Mouse (Mus musculus) neural tube, embryonic 11.5 days (tissue): ENCODE measurements around the gene Gm3278. TPM values are rescaled to one million over a fixed set of nuclear protein-coding genes. Genes with fewer than 3 reads are reported as not detected.
"Not testable (repeated sequence)": the region's sequence is repeated elsewhere in the genome, so short reads cannot be mapped to it uniquely, and the experiment has no call there.

Experiments
- ATAC-seq: fragments of 200-750 bp; cut with Nextera tagmentation; 2 replicates; pipeline ENCODE4 v1.8.0; 2017; ENCODE audit warnings: moderate number of reproducible peaks, mild to moderate bottlenecking, moderate TSS enrichment, moderate library complexity; ENCODE audit not compliant: insufficient read depth, low FRiP score, low TSS enrichment
- DNase-seq: peaks from one replicate; pipeline ENCODE4 v3.0.0-alpha.2; 2015; ENCODE audit warnings: low spot score
- H3K27ac ChIP-seq: fragments of 300-500 bp; sonication (generic); 2 replicates; pipeline ENCODE4 v1.5.1; 2014; ENCODE audit warnings: low read depth, mild to moderate bottlenecking, low read length
- H3K27me3 ChIP-seq: fragments of 300-500 bp; sonication (generic); 2 replicates; pipeline ENCODE4 v1.6.1; 2014; ENCODE audit warnings: mild to moderate bottlenecking, low read length, mixed read lengths; ENCODE audit not compliant: control insufficient read depth, insufficient read depth
- H3K36me3 ChIP-seq: fragments of 300-500 bp; sonication (generic); 2 replicates; pipeline ENCODE4 v1.6.1; 2014; ENCODE audit warnings: mild to moderate bottlenecking, low read length, moderate library complexity, mixed read lengths; ENCODE audit not compliant: control insufficient read depth, insufficient read depth
- H3K4me1 ChIP-seq: fragments of 300-500 bp; sonication (generic); 2 replicates; pipeline ENCODE4 v1.6.1; 2014; ENCODE audit warnings: low read length, mixed read lengths; ENCODE audit not compliant: control insufficient read depth, insufficient read depth
- H3K4me2 ChIP-seq: fragments of 300-500 bp; sonication (generic); 2 replicates; pipeline ENCODE4 v1.6.1; 2014; ENCODE audit warnings: low read depth, mild to moderate bottlenecking, moderate library complexity
- H3K4me3 ChIP-seq: fragments of 300-500 bp; sonication (generic); 2 replicates; pipeline ENCODE4 v1.5.1; 2014; ENCODE audit warnings: low read depth, low read length
- H3K9ac ChIP-seq: fragments of 300-500 bp; sonication (generic); 2 replicates; pipeline ENCODE4 v1.6.1; 2014; ENCODE audit warnings: mild to moderate bottlenecking, low read length
- H3K9me3 ChIP-seq: fragments of 300-500 bp; sonication (generic); 2 replicates; pipeline ENCODE4 v1.6.1; 2016; ENCODE audit warnings: low read length; ENCODE audit not compliant: control insufficient read depth
- WGBS: fragments of 180-500 bp; shearing (Covaris S2); extraction: QIAGEN DNeasy Blood & Tissue Kit; methylation state at CpG from one replicate; pipeline ENCODE4 v1.1.7; 2014; 5-methylcytosine and 5-hydroxymethylcytosine counted together
- polyA plus RNA-seq: library from polyadenylated mRNA; unstranded; fragments of >200 nt; fragmentation: Nextera tagmentation; extraction: Ambion mirVana; gene quantifications from 2 replicates; pipeline ENCODE4 v1.2.1, GENCODE M21; 2014

Gene Gm3278
- not detected in 2 replicates for polyA plus RNA-seq

DNA sequence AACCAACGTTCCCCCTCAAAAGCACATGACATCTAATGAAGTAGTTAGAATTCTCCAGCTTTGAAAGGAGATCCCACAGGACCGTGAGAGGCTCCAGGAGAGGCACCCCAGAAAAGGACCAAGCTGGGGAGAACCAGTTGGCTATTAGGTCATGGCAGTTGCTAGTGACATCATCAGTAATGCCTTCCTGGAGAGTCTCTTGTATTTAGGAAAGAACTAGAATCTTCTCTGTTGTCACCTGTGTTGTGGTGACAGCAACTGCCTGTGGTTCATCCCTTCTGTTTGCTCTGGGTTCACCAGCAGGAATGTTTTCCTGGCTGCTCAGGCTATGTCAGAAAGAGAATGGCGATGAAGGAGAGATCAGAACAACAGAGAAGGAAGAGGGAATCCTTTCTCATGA lies at the start of gene Gm3278:
Gm3278 (plus strand) TSS at position 301 of the 400 bp plus-strand sequence.
- H3K4me3 ChIP-seq, H3K9ac ChIP-seq, H3K36me3 ChIP-seq, ATAC-seq, H3K27me3 ChIP-seq, H3K9me3 ChIP-seq, H3K4me2 ChIP-seq, H3K4me1 ChIP-seq, DNase-seq, H3K27ac ChIP-seq: not testable (repeated sequence)
- no CpG with 5 or more reads among the region's 3 CpGs for WGBS

DNA sequence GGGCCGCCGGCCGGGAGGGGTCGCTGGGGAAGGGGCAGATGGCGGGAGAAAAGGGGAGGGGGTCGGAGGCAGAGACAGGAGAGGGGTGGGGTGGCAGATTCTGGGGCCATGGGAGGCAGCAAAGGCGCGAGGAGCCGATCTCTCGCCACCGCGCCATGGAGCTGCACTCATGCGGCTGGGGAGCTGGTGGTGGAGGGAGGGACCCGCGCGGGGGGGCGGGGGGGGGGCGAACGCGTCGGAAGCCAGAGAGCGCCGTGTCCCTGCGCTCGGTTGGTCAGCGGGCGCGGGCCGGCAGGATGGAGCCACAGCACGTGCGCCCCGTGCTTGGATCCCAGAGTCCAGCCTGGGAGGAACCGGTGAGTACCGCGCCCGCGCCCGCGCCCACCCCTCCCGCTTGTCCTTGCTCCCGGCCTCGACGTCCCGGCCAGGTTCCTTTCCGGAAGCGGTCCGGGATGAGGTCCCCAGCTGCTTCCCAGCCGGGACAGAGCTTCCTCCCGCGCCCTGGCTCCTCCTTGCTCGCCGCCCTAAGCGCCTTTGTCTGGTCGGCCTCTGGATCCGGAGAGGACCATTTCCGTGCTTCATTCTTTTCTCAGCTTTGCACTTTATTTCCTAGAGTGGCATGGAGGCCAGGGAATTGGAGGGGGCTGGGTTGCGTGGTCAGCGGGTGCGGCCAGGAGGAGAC lies 36.8 kb upstream of the Gm3278 start, which contains the start of gene Gm3264:
Gm3264 (plus strand) TSS at position 278 of the 682 bp plus-strand sequence.
- H3K27me3 ChIP-seq, H3K9ac ChIP-seq, H3K27ac ChIP-seq, H3K9me3 ChIP-seq, H3K36me3 ChIP-seq, ATAC-seq, H3K4me1 ChIP-seq: not testable (repeated sequence)
- 3% methylated on average over 20 of the region's 59 CpGs for WGBS
- Histone ChIP-seq H3K4me2 (peak within 1 kb of the TSS; percentile 33), H3K4me3 (peak within 1 kb of the TSS; percentile 22)
- DNase-seq: peak; percentile 18

Other genes with a start within 250 kb of the Gm3278 start
- gene Gm3239, start 228.2 kb upstream of the Gm3278 start, polyA plus RNA-seq: 0.41 TPM in 1 of 2 replicates, not detected in the other
- not detected in 2 replicates for gene Gm7876, start 183.2 kb upstream of the Gm3278 start, polyA plus RNA-seq
- gene Gm3252, start 165.6 kb upstream of the Gm3278 start, polyA plus RNA-seq: 0.24 and 0.49 TPM in 2 replicates
- not detected in 2 replicates for gene Gm9602, start 116.1 kb upstream of the Gm3278 start, polyA plus RNA-seq
- gene Gm3269, start 54.3 kb upstream of the Gm3278 start, polyA plus RNA-seq: not detected in 2 replicates
- 1.3 TPM in 1 of 2 replicates, not detected in the other for gene Gm3264, start 36.8 kb upstream of the Gm3278 start, polyA plus RNA-seq
- not detected in 2 replicates for gene Gm8297, start 91.5 kb downstream of the Gm3278 start, polyA plus RNA-seq
- gene Gm3298, start 123.5 kb downstream of the Gm3278 start, polyA plus RNA-seq: not detected in 2 replicates
- not detected in 2 replicates for gene 4930555G01Rik, start 158.2 kb downstream of the Gm3278 start, polyA plus RNA-seq
- 3.2 TPM in 2 replicates for gene Gm8281, start 178.6 kb downstream of the Gm3278 start, polyA plus RNA-seq
- not detected in 2 replicates for gene Gm8279, start 239.1 kb downstream of the Gm3278 start, polyA plus RNA-seq